Mouse (Mus musculus): Measurements from ENCODE around the gene Svop. TPM values are rescaled to one million over a fixed set of nuclear protein-coding genes. Genes with fewer than 3 reads are reported as not detected.

The Svop gene
- total and polyA plus RNA-seq, 3 experiments = not detected

DNA sequence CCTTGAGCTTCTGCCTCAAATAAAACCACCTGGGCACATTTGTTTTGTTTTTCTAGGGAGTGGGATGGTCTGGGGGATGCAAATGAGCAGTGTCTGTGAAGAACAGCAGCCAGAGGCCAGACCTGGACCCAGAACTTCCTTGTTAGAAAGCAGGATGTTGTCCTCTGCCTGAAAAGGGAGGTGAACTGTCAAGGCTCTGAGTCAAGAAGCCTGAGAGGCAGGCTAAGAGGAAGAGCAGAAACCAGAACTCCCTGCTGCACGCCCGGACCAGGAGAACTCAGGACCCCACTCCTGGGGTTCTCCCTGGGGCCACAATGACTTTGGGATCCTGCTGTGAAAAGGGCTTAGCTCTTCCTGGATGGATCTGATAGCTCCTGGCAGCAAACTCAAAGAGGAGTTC is 105.6 kb downstream of the Svop start:
- no peaks in the 10 kb centered on the region for H3K79me2 ChIP-seq (ENCODE audit: control insufficient read depth, insufficient read depth, low read length, poor library complexity)
- no peak overlapping the region for H3K9ac ChIP-seq (ENCODE audit: control insufficient read depth, low read depth, low read length, poor library complexity, severe bottlenecking)
- peak; percentile 31 for DNase-seq (ENCODE audit: low read depth, low spot score)
- no peak for TF ChIP-seq GATA1 (IDR thresholded peaks at IDR 0.05; ENCODE audit: low read depth, low read length)
- no peak for TF ChIP-seq SMC3 (IDR thresholded peaks at IDR 0.05; ENCODE audit: low read depth, low read length)
- TF ChIP-seq ELF1 (IDR thresholded peaks at IDR 0.05; ENCODE audit: low read depth, low read length) = 0 out of 2 replicates have a peak, but pooled peaks have one; percentile 22
- TF ChIP-seq JUND (IDR thresholded peaks at IDR 0.05; ENCODE audit: low read depth, low read length) = no peak
- no peak for TF ChIP-seq SIN3A (IDR thresholded peaks at IDR 0.05; ENCODE audit: low read length)
- H3K9me3 ChIP-seq (replicated peaks; ENCODE audit: insufficient read depth, low read length) = no peaks in the 10 kb centered on the region
- H3K27me3 ChIP-seq (ENCODE audit: control insufficient read depth in 1 of 2, insufficient read depth in 2 of 2, low read length in 2 of 2) = no peaks in the 10 kb centered on the region
- H3K4me1 ChIP-seq (ENCODE audit: control insufficient read depth in 1 of 2, insufficient read depth in 2 of 2, low read length in 2 of 2) = peaks cover 10 to 21% of the 10 kb centered on the region in 2 experiments
- H3K36me3 ChIP-seq (ENCODE audit: control insufficient read depth in 1 of 2, insufficient read depth in 2 of 2, low read length in 2 of 2) = peaks cover 0 to 4% of the 10 kb centered on the region in 2 experiments; a peak in 2 of 4 replicates
- H3K4me3 ChIP-seq (ENCODE audit: control insufficient read depth in 1 of 2, insufficient read depth in 1 of 2, low read depth in 2 of 2, low read length in 2 of 2) = no peak overlapping the region
- H3K27ac ChIP-seq (ENCODE audit: control insufficient read depth, low read depth, low read length) = no peak overlapping the region

GRCm38 (mm10) chr5:113984025-113984740 is 107.2 kb downstream of the Svop start:
- H3K36me3 ChIP-seq (ENCODE audit: control insufficient read depth in 1 of 2, insufficient read depth in 2 of 2, low read length in 2 of 2) = peaks cover 0 to 4% of the 10 kb centered on the region in 2 experiments; a peak in 2 of 4 replicates
- TF ChIP-seq ZC3H11A (IDR thresholded peaks at IDR 0.05; ENCODE audit: low read depth, low read length) = no peak
- TF ChIP-seq SIN3A (IDR thresholded peaks at IDR 0.05; ENCODE audit: low read length) = peak; percentile 61; the same call in 1 of the 2 replicates
- TF ChIP-seq ELF1 (IDR thresholded peaks at IDR 0.05; ENCODE audit: low read depth, low read length) = no peak
- TF ChIP-seq GATA1 (IDR thresholded peaks at IDR 0.05; ENCODE audit: low read depth, low read length) = peak; percentile 28; the same call in 1 of the 2 replicates
- peak; percentile 43; the same call in 1 of the 2 replicates for TF ChIP-seq TAL1 (IDR thresholded peaks at IDR 0.05; ENCODE audit: low read length)
- no peak for TF ChIP-seq GABPA (IDR thresholded peaks at IDR 0.05; ENCODE audit: low read depth, low read length)
- no peak for TF ChIP-seq MEF2A (IDR thresholded peaks at IDR 0.05; ENCODE audit: extremely low read depth, insufficient replicate concordance, low read depth, low read length, poor library complexity, severe bottlenecking)
- TF ChIP-seq ETS1 (IDR thresholded peaks at IDR 0.05; ENCODE audit: low read depth, low read length) = peak; percentile 74
- TF ChIP-seq NELFE (IDR thresholded peaks at IDR 0.05; ENCODE audit: low read depth, low read length) = no peak
- TF ChIP-seq EP300 (IDR thresholded peaks at IDR 0.05; ENCODE audit: low read depth in 1 of 2, low read length in 2 of 2) = peak; percentile 53 to 74; a peak in 3 of 4 replicates
- TF ChIP-seq CHD2 (IDR thresholded peaks at IDR 0.05; ENCODE audit: low read length) = no peak
- TF ChIP-seq SMC3 (IDR thresholded peaks at IDR 0.05; ENCODE audit: low read depth, low read length) = no peak
- TF ChIP-seq JUND (IDR thresholded peaks at IDR 0.05; ENCODE audit: low read depth, low read length) = no peak
- TF ChIP-seq TCF12 (IDR thresholded peaks at IDR 0.05; ENCODE audit: low read depth, low read length) = peak; percentile 63
- H3K4me1 ChIP-seq (ENCODE audit: control insufficient read depth in 1 of 2, insufficient read depth in 2 of 2, low read length in 2 of 2) = peaks cover 17 to 28% of the 10 kb centered on the region in 2 experiments
- H3K4me3 ChIP-seq (ENCODE audit: control insufficient read depth in 1 of 2, insufficient read depth in 1 of 2, low read depth in 2 of 2, low read length in 2 of 2) = no peak overlapping the region
- no peak overlapping the region for H3K27ac ChIP-seq (ENCODE audit: control insufficient read depth, low read depth, low read length)
- no peaks in the 10 kb centered on the region for H3K9me3 ChIP-seq (replicated peaks; ENCODE audit: insufficient read depth, low read length)
- H3K9ac ChIP-seq (ENCODE audit: control insufficient read depth, low read depth, low read length, poor library complexity, severe bottlenecking) = no peak overlapping the region
- H3K27me3 ChIP-seq (ENCODE audit: control insufficient read depth in 1 of 2, insufficient read depth in 2 of 2, low read length in 2 of 2) = no peaks in the 10 kb centered on the region
- no peaks in the 10 kb centered on the region for H3K79me2 ChIP-seq (ENCODE audit: control insufficient read depth, insufficient read depth, low read length, poor library complexity)
- peak; percentile 60 for DNase-seq (ENCODE audit: low read depth, low spot score)
